ENCODE assay signal across 8 mouse cellular contexts in genomic region chr10:57794018-57794417, GRCm38 (mm10). TPM values are rescaled to one million over a fixed set of nuclear protein-coding genes. Genes with fewer than 3 reads are reported as not detected.
DNase-seq lines count a peak whose midpoint lies in the region; ATAC-seq lines count a peak whose summit lies in the region.

TSS of gene Smpdl3a (plus strand) at chr10:57794335.

- H3K9me3 ChIP-seq in limb, embryonic 10.5 days (replicated peaks) = no peaks in the 10 kb centered on the region
- no peaks in the 10 kb centered on the region for H3K9me3 ChIP-seq in neural tube, embryonic 14.5 days (ENCODE audit: control insufficient read depth, low read length)

- no peak for DNase-seq in thymus, postnatal 0 days (ENCODE audit: low spot score)
- no peak for DNase-seq in thymus, postnatal 36 days
- no peak for DNase-seq in heart, postnatal 10 days
- no peak for DNase-seq in limb, embryonic 10.5 days (ENCODE audit: low spot score)
- DNase-seq in c-Kit-positive CD71-positive TER-119-positive erythroid progenitor cells, embryonic 14.5 days (ENCODE audit: low spot score) = no peak
- DNase-seq in cerebellum, adult 8-10 months = no peak

- no peak for ATAC-seq in erythroblast, adult 5-6 weeks (replicated peaks; ENCODE audit: low FRiP score, poor library complexity, severe bottlenecking)
- no peak for ATAC-seq in neural tube, embryonic 14.5 days (ENCODE audit: low read depth)

- peak within 1 kb of the TSS; percentile 98 for H3K4me2 ChIP-seq in neural tube, embryonic 14.5 days (ENCODE audit: low read depth, low read length)

- peak within 1 kb of the TSS; percentile 88 for H3K27ac ChIP-seq in limb, embryonic 10.5 days
- peak within 1 kb of the TSS; percentile 68 for H3K27ac ChIP-seq in neural tube, embryonic 14.5 days (ENCODE audit: low read depth, low read length)

- WGBS in limb, embryonic 10.5 days = 82% methylated on average over 7 of the region's 7 CpGs
- WGBS in neural tube, embryonic 14.5 days = 81% methylated on average over 7 of the region's 7 CpGs

- intact Hi-C loops in heart, postnatal 10 days (cut with DNase I) = no loop called here

- peak within 1 kb of the TSS; percentile 61 for H3K4me3 ChIP-seq in limb, embryonic 10.5 days
- peak within 1 kb of the TSS; percentile 62 for H3K4me3 ChIP-seq in neural tube, embryonic 14.5 days (ENCODE audit: low read depth, low read length)

- no peaks in the 10 kb centered on the region for H3K27me3 ChIP-seq in limb, embryonic 10.5 days (ENCODE audit: low read depth, poor library complexity, severe bottlenecking)
- H3K27me3 ChIP-seq in neural tube, embryonic 14.5 days (ENCODE audit: control insufficient read depth, insufficient read depth, low read length) = no peaks in the 10 kb centered on the region

- H3K36me3 ChIP-seq in limb, embryonic 10.5 days = no peaks in the 10 kb centered on the region
- no peaks in the 10 kb centered on the region for H3K36me3 ChIP-seq in neural tube, embryonic 14.5 days (ENCODE audit: control insufficient read depth, insufficient read depth, low read length)

- peaks cover 21% of the 10 kb centered on the region for H3K4me1 ChIP-seq in limb, embryonic 10.5 days
- 0 out of 2 replicates have a peak, but pooled peaks cover 3% of the 10 kb centered on the region for H3K4me1 ChIP-seq in neural tube, embryonic 14.5 days (ENCODE audit: control insufficient read depth, insufficient read depth, low read length)

- peak within 1 kb of the TSS; percentile 80 for H3K9ac ChIP-seq in neural tube, embryonic 14.5 days (replicated peaks; ENCODE audit: low read depth, low read length)

RNA-seq across cellular contexts. Expression of gene Smpdl3a, which starts in this region (rescaled TPM):
- 27.2 and 29.3 TPM in 2 replicates for polyA plus RNA-seq in thymus, postnatal 0 days (2015; fragmentation: Nextera tagmentation; extraction: Ambion mirVana)
- 85.5 and 97.2 TPM in 2 replicates for total RNA-seq in erythroblast, adult 5-6 weeks (2015; ENCODE audit: low replicate concordance)
- total RNA-seq in erythroblast, adult 5-6 weeks (2017; ENCODE audit: low replicate concordance) = 38.9 and 45.8 TPM in 2 replicates
- total RNA-seq in heart, postnatal 10 days (2021) = 10 to 100 TPM; 51.7 to 52.9 TPM
- polyA plus RNA-seq in limb, embryonic 10.5 days (2016; fragmentation: Nextera tagmentation; extraction: Ambion mirVana) = 3.2 and 5.1 TPM in 2 replicates
- polyA plus RNA-seq in neural tube, embryonic 14.5 days (2014; fragmentation: Nextera tagmentation; extraction: Ambion mirVana) = 42.2 and 43.4 TPM in 2 replicates
